Mouse (Mus musculus) neural tube, embryonic 12.5 days (tissue): Measurements from ENCODE around the gene Sec31a. TPM values are rescaled to one million over a fixed set of nuclear protein-coding genes. Genes with fewer than 3 reads are reported as not detected.

Experiments
- ATAC-seq: fragments of 200-750 bp; cut with Nextera tagmentation; 2 replicates; pipeline ENCODE4 v1.8.0; 2017; ENCODE audit warnings: low read depth, mild to moderate bottlenecking, moderate TSS enrichment, moderate library complexity; ENCODE audit not compliant: low FRiP score
- H3K27ac ChIP-seq: fragments of 300-500 bp; sonication (generic); 2 replicates; pipeline ENCODE4 v1.5.1; 2016
- H3K27me3 ChIP-seq: fragments of 300-500 bp; sonication (generic); replicated peaks from 2 replicates; pipeline ENCODE4 v1.6.1; 2016; ENCODE audit warnings: mild to moderate bottlenecking
- H3K36me3 ChIP-seq: fragments of 300-500 bp; sonication (generic); 2 replicates; pipeline ENCODE4 v1.6.1; 2016; ENCODE audit warnings: mild to moderate bottlenecking
- H3K4me1 ChIP-seq: fragments of 300-500 bp; sonication (generic); 2 replicates; pipeline ENCODE4 v1.6.1; 2016
- H3K4me2 ChIP-seq: fragments of 300-500 bp; sonication (generic); replicated peaks from 2 replicates; pipeline ENCODE4 v1.6.1; 2016; ENCODE audit warnings: mild to moderate bottlenecking
- H3K4me3 ChIP-seq: fragments of 300-500 bp; sonication (generic); 2 replicates; pipeline ENCODE4 v1.5.1; 2016
- H3K9ac ChIP-seq: fragments of 300-500 bp; sonication (generic); 2 replicates; pipeline ENCODE4 v1.6.1; 2016; ENCODE audit warnings: mild to moderate bottlenecking
- H3K9me3 ChIP-seq: fragments of 300-500 bp; sonication (generic); 2 replicates; pipeline ENCODE4 v1.6.1; 2016; ENCODE audit warnings: mild to moderate bottlenecking
- whole genome bisulfite sequencing: fragments of 180-500 bp; shearing (Covaris S2); methylation state at CpG from one replicate; pipeline ENCODE4 v1.1.7; 2016; 5-methylcytosine and 5-hydroxymethylcytosine counted together
- polyA plus RNA-seq: library from polyadenylated mRNA; unstranded; fragments of >200 nt; fragmentation: Nextera tagmentation; extraction: Ambion mirVana; gene quantifications from 2 replicates; pipeline ENCODE4 v1.2.1, GENCODE M21; 2016

The Sec31a gene
- polyA plus RNA-seq, 1 experiment from 2014 or later = 112 TPM

DNA sequence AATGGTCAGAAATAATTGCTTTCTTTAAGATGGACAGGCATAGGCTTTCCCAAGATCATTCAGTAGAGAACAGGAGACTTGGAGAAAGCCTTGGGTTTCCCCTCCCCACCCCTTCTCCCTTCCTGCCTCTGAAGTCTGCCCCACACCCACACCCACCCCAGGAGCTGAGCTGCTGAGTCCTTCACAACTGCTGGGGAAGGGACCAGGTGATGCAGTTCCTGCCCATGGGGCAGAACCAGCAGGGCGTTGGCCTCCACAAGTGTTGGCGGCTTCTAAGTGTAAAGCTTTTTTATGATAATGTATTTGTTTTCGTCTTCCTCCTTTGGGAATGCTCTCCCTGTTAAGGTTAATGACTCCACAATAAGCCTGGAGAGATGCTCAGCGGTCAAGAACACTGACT, 78.2 kb downstream of the Sec31a start:
- 87% methylated on average over 4 of the region's 4 CpGs for WGBS
- H3K4me3 ChIP-seq = no peak overlapping the region
- H3K9me3 ChIP-seq = no peaks in the 10 kb centered on the region
- H3K27me3 ChIP-seq = no peaks in the 10 kb centered on the region
- ATAC-seq = no peak
- H3K4me2 ChIP-seq = no peak overlapping the region
- H3K36me3 ChIP-seq = no peaks in the 10 kb centered on the region
- no peak overlapping the region for H3K27ac ChIP-seq
- peaks cover 19% of the 10 kb centered on the region for H3K4me1 ChIP-seq
- H3K9ac ChIP-seq = no peak overlapping the region

DNA sequence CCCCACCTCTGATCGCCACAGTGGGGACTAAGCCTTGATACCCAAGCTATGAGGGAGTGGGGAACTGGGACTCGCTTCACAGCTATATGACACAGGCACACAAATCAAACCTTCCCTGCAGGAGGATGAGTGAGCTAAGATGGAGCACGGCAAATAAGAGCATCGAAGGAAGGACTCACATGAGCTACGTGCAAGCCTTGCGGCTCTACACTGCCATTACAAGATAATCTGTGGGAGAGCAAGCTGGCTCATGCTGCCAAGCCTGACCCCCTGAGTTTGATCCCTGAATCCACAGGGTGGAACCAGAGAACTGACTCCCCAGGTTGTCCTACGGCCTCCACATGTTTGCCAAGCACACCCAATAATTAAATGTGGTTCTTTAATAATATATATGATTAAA, 79.2 kb downstream of the Sec31a start:
- Histone ChIP-seq H3K4me3 (no peak overlapping the region), H3K27ac (no peak overlapping the region), H3K9ac (no peak overlapping the region), H3K27me3 (no peaks in the 10 kb centered on the region), H3K9me3 (no peaks in the 10 kb centered on the region), H3K36me3 (no peaks in the 10 kb centered on the region), H3K4me2 (no peak overlapping the region), H3K4me1 (peaks cover 23% of the 10 kb centered on the region)
- no peak for ATAC-seq
- WGBS = 87% methylated on average over 7 of the region's 7 CpGs

DNA sequence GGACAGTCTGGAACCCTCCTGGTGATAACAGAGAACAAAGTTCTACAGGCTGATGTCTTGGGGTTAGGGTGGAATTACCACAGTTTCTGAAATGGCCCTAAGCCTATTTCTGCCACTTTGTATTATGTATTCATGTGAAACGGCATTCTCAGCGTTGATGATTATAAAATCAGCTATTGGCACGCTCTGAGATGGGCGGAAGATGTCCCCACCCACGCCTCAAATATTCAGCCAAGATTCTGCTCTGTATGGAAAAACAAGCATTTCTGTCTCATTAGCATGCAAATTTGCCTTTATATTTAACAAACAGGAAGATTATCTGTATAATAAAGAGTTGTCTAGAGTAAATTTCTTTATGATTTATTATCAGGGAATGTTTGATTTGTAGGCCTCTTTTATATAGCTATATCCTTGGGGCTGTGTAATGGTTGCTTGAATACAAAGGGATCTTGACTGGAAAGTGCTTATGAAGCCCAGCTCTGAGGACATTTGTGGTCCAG, 80.4 kb downstream of the Sec31a start:
- H3K4me3 ChIP-seq = no peak overlapping the region
- peaks cover 23% of the 10 kb centered on the region for H3K4me1 ChIP-seq
- no peaks in the 10 kb centered on the region for H3K27me3 ChIP-seq
- 88% methylated on average over 5 of the region's 5 CpGs for WGBS
- no peak overlapping the region for H3K9ac ChIP-seq
- H3K36me3 ChIP-seq = no peaks in the 10 kb centered on the region
- no peak overlapping the region for H3K27ac ChIP-seq
- no peak for ATAC-seq
- no peaks in the 10 kb centered on the region for H3K9me3 ChIP-seq
- H3K4me2 ChIP-seq = no peak overlapping the region

DNA sequence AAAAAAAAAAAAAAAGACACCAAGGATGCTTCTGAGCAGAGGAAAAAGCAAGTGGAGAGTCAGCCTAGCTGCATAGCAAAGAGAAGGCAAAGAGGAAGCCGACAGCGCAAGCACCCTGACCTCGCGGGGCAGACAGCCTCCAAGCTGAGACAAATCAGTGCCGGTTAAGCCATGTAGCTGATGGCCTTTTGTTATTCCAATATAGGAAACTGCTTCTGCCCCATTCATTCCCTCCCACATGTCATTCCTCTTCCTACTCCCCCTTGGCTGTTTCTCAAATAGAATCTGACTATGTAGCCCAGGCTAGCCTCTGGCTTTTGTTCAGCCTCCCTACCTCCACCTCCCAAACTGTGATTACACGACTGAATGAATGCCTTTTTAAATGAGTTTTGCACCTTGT, 81.3 kb downstream of the Sec31a start:
- no peak overlapping the region for H3K4me3 ChIP-seq
- H3K4me1 ChIP-seq = peaks cover 23% of the 10 kb centered on the region
- H3K36me3 ChIP-seq = no peaks in the 10 kb centered on the region
- no peaks in the 10 kb centered on the region for H3K9me3 ChIP-seq
- H3K27me3 ChIP-seq = no peaks in the 10 kb centered on the region
- no peak for ATAC-seq
- WGBS = 30% methylated on average over 6 of the region's 6 CpGs
- no peak overlapping the region for H3K9ac ChIP-seq
- H3K4me2 ChIP-seq = no peak overlapping the region
- no peak overlapping the region for H3K27ac ChIP-seq

DNA sequence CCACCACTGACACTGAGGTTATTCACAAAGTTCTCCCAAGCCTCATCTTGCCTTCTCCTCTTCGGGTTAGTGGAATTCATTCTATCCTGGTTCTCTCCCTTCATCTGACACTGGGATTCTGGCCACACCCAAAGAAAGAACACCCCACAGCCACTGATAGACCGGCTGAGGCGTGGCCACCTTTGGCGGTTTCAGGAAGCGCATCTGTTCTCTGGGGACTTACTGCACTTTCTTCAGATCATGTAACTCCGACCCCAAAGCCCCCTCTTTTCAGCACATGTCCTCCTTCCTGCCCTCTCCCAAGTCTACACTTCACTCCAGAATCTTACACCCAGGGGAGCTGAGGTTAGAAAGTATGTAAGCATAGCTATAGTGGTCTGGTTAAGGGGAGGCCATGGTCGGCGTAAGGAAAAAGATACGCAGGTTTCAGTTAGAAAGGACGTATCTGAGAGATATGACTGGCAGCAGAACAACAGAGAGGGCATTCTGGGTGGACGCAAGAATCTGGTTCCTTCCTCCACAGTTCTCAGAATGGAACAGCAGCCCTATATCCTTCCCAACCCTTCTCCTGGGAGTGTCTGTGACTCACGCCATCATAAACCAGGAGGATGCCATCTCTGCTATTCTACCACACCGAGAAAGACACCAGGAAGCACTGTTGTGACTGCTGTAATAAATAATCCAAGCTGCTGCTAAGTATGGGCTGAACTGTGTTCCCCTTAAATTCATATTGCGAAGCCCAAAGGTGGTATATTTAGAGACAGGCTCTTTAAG, 82.2 kb downstream of the Sec31a start:
- H3K9ac ChIP-seq = no peak overlapping the region
- no peak for ATAC-seq
- no peaks in the 10 kb centered on the region for H3K27me3 ChIP-seq
- no peaks in the 10 kb centered on the region for H3K9me3 ChIP-seq
- WGBS = 59% methylated on average over 14 of the region's 14 CpGs
- H3K36me3 ChIP-seq = no peaks in the 10 kb centered on the region
- H3K27ac ChIP-seq = no peak overlapping the region
- peaks cover 23% of the 10 kb centered on the region for H3K4me1 ChIP-seq
- H3K4me2 ChIP-seq = no peak overlapping the region
- no peak overlapping the region for H3K4me3 ChIP-seq

DNA sequence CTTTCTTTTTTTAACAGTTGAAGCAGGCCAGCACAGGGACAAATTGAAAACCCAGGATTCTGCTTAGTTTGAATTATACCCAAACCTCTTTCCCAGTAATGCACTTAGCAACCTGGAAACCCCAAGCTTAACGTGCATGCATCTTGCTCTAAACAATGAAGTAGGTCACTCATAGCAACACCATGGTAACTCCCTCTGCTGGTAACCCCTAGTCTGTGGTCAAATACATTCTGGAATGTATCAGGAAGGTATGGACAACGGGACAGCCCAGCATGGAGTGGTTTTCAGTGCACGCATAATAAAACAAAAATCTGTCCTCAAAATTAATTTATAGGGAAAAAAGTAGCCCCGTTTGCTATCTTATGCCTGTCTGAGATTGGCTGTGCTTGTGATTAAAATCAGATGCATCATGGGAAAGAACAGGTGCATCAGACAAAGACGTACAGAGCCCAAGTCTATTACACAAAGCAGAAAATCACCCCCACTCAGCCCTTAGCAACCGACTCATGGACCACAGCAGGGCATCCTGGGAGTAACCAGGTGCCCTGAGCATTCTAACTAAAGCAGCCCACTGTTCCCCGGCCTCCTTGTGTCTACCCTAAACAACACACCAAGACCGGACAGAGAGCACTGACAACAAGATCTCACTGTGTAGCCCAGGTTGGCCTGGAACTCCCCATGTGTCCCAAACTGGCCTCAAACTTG, 83.6 kb downstream of the Sec31a start:
- Histone ChIP-seq H3K36me3 (no peaks in the 10 kb centered on the region), H3K27me3 (no peaks in the 10 kb centered on the region), H3K27ac (no peak overlapping the region), H3K4me3 (no peak overlapping the region), H3K4me2 (no peak overlapping the region), H3K9me3 (no peaks in the 10 kb centered on the region), H3K9ac (no peak overlapping the region), H3K4me1 (peaks cover 23% of the 10 kb centered on the region)
- WGBS = 42% methylated on average over 8 of the region's 8 CpGs
- ATAC-seq = peak; percentile 75

DNA sequence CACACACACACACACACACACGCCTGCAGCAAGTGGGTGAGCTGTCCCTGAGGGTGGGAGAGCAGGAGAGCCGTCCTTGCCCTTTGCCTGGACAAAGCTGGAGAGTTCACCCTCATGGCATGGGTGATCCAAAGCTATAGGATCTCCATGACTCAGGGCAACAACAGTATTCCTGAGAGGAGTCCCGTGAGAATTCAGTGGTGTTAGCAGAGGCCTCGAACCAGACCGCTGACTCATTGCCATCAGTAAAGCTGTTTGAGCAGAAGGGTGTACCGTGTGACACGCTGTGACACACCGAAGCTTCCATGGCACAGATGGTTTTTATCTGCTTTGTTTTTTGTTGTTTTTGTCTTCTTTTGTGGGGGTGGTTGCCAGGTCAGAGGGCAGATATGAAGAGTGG, 84.4 kb downstream of the Sec31a start:
- 78% methylated on average over 8 of the region's 8 CpGs for WGBS
- Histone ChIP-seq H3K9ac (no peak overlapping the region), H3K4me2 (no peak overlapping the region), H3K27ac (no peak overlapping the region), H3K9me3 (no peaks in the 10 kb centered on the region), H3K4me1 (peaks cover 23% of the 10 kb centered on the region), H3K27me3 (no peaks in the 10 kb centered on the region), H3K4me3 (no peak overlapping the region), H3K36me3 (no peaks in the 10 kb centered on the region)
- ATAC-seq = no peak

DNA sequence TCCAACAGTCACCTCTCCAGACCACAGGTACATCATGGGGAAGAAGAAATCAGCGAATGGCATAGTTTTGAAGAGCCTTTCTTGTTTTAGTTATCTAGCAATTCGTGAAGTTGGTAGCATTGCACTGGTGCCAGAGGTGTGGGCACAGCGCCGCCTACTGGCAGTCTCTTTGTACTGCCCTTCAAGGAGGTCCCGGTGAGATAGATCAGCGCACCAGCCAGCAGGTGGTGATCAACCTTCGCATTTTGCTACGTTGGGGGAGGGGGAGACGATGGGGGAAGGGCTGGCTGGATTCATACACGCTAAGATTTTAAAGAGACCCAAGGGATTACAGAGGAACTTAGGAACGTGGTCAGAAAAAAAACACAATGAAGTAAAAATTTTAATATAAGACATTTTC, 94.0 kb downstream of the Sec31a start:
- H3K9me3 ChIP-seq = no peaks in the 10 kb centered on the region
- no peaks in the 10 kb centered on the region for H3K36me3 ChIP-seq
- H3K4me2 ChIP-seq = peak overlapping the region; percentile 22; the same call in 1 of the 2 replicates
- no peak overlapping the region for H3K27ac ChIP-seq
- H3K4me1 ChIP-seq = no peaks in the 10 kb centered on the region; the same call in 1 of the 2 replicates
- no peak overlapping the region for H3K9ac ChIP-seq
- WGBS = 3% methylated on average over 11 of the region's 11 CpGs
- ATAC-seq = peak; percentile 65; the same call in 1 of the 2 replicates
- no peak overlapping the region for H3K4me3 ChIP-seq
- no peaks in the 10 kb centered on the region for H3K27me3 ChIP-seq

DNA sequence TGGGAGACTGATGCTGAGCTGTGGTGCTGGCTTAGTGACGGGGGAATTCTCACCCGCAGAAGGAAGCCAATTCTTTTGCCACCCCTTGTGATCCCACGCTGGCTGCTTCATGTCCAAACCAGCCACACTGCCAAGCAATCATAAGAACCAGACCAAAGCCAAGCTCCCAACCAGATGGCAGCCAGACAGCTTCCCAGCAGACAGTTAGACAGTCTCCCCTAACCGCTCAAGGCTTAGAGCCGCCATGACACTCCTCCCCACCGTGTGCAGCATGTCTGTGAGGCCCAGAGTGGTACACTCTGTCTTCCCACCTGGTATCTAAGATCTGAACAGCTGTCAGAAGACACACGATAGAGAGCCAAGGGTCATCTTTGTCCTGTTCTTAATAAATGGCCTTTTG, 98.2 kb downstream of the Sec31a start:
- Histone ChIP-seq H3K36me3 (no peaks in the 10 kb centered on the region), H3K9ac (no peak overlapping the region), H3K27ac (no peak overlapping the region), H3K4me2 (no peak overlapping the region), H3K9me3 (no peaks in the 10 kb centered on the region), H3K27me3 (no peaks in the 10 kb centered on the region), H3K4me1 (no peaks in the 10 kb centered on the region), H3K4me3 (no peak overlapping the region)
- WGBS = 82% methylated on average over 7 of the region's 7 CpGs
- no peak for ATAC-seq

DNA sequence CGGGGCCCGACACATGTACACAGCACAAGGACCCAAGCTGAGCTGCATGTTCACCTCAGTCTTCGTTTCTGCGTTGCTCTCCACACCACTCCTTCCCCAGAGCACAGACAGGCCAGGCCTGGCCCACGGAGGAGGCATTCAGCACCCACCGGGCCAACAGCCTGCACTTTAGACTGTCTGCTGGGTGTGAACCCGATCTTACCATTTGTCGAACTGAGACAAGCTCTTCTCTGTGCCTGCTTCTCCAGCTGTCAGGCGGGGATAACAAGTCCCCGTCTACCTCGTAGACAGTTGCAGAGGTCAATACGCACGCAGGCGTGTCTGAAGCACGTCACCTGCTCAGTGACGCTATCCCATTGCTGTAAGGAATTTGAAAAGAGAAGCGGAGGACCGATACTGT, 99.0 kb downstream of the Sec31a start:
- H3K27ac ChIP-seq = no peak overlapping the region
- no peak overlapping the region for H3K4me3 ChIP-seq
- H3K9me3 ChIP-seq = no peaks in the 10 kb centered on the region
- H3K4me2 ChIP-seq = no peak overlapping the region
- ATAC-seq = no peak
- H3K9ac ChIP-seq = no peak overlapping the region
- no peaks in the 10 kb centered on the region for H3K36me3 ChIP-seq
- H3K27me3 ChIP-seq = no peaks in the 10 kb centered on the region
- 84% methylated on average over 18 of the region's 18 CpGs for WGBS
- no peaks in the 10 kb centered on the region for H3K4me1 ChIP-seq

DNA sequence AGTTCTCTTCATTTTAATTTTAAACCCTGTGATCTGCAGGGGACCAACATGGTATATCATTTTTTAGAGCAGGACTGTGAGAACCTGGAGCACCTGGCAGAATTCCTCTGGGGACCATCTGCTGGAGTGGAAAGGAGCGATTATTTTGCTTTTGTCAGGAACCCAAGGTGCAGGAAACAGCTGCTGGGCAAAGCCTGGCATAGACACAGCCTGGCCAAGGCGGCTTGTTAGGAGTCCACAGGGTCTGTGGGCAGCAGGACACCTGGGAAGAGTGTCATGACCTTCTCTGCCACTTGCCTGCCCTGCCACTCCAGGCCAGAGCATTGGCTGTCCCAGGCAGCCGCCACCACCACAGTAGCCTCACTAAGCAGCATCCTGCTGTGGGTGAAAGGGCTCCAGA, 100.4 kb downstream of the Sec31a start:
- no peak overlapping the region for H3K27ac ChIP-seq
- no peaks in the 10 kb centered on the region for H3K4me1 ChIP-seq
- H3K4me2 ChIP-seq = no peak overlapping the region
- no peak overlapping the region for H3K9ac ChIP-seq
- ATAC-seq = no peak
- no peaks in the 10 kb centered on the region for H3K9me3 ChIP-seq
- no peak overlapping the region for H3K4me3 ChIP-seq
- no peaks in the 10 kb centered on the region for H3K27me3 ChIP-seq
- no peaks in the 10 kb centered on the region for H3K36me3 ChIP-seq
- WGBS = 60% methylated on average over 3 of the region's 3 CpGs

DNA sequence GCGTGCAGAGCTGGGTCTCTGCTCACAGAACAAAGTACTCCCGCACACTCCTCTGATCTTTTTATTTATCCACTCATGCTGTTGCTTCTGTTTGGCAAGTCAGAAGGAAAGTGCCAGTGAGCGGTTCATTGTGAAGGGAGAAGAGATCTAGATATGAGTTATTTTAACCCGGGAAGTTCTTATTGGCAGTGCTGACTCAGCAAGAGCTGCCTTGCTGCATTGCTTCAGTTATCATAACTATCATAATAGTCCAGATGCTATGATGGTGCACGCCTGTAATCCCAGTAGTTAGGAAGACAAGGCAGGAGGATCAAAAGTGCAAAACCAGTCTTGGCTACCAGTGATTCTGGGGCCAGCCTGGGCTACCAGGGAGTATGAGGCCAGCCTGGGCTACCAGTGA, 103.6 kb downstream of the Sec31a start:
- ATAC-seq = no peak
- H3K9me3 ChIP-seq = no peaks in the 10 kb centered on the region
- no peaks in the 10 kb centered on the region for H3K4me1 ChIP-seq
- no peaks in the 10 kb centered on the region for H3K36me3 ChIP-seq
- H3K4me3 ChIP-seq = no peak overlapping the region
- WGBS = 93% methylated on average over 5 of the region's 5 CpGs
- no peaks in the 10 kb centered on the region for H3K27me3 ChIP-seq
- no peak overlapping the region for H3K4me2 ChIP-seq
- no peak overlapping the region for H3K27ac ChIP-seq
- no peak overlapping the region for H3K9ac ChIP-seq
